Mouse (Mus musculus): ENCODE results near the gene Igf2bp3.
A peak's percentile ranks its signal among the peaks of the same experiment; 100 is the strongest.

Gene Igf2bp3

GRCm38 (mm10) chr6:49057053-49058021 lies 157.4 kb downstream of the Igf2bp3 start:
- peak; percentile 60 for DNase-seq

DNA sequence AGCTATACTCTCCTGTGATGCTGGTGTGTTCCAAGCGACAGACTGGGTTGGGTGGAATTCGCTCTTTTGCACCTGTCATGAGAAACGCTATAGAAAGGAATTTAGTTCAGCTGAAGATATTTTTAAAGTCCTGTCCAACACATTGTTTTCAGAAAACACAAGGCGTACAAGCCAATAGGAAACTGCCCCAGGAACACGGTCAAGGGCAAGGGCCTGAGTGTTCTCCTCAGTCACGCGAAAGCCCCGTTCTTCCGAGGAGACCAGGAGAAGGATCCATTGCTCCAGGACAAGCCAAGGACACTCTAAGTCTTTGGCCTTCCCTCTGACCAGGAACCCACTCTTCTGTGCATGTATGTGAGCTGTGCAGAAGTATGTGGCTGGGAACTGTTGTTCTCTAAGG lies 158.7 kb downstream of the Igf2bp3 start:
- DNase-seq = no peak

DNA sequence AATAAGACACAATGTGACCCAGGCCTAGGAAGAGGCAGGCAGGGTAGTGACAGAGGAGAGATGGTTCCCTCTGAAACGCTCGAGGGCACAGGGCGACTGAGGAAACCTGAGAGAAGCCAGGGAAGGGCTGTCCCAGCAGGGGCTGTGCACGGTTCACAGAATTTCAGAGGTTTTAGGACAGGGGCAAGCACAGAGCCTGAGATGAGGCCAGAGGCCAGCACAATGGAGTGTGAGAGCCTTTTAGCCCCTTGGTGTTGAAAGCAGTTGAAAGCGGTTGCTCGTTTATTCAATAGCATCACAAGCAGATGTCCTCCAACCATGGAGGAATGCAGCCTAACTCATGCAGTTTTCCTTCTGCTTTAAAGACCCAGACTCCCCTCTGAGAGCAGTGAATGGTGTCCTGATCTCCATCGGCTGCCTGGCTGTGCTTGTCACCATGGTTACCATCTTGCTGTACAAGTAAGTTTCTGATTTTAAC lies 159.5 kb downstream of the Igf2bp3 start:
- no peak for DNase-seq

DNA sequence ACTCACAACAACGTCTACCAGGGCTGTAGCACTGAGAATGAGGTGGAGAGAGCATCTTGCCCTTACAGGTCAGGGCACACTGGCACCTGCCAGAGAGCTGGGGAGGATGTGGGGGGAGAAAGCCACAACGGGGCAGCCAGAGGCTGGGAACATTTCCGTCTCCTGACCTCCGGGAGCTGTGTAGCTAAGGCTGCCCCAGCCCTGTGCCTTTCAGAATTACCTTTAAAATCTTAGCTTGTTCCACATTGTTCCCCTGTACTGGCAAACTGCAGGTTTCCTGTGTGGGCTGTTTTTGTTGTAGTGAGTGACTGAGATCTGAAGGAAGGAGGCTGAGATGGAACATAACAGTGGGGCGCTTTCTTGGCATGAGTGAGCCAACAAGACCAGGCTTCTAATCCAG lies 162.6 kb downstream of the Igf2bp3 start:
- DNase-seq = no peak

DNA sequence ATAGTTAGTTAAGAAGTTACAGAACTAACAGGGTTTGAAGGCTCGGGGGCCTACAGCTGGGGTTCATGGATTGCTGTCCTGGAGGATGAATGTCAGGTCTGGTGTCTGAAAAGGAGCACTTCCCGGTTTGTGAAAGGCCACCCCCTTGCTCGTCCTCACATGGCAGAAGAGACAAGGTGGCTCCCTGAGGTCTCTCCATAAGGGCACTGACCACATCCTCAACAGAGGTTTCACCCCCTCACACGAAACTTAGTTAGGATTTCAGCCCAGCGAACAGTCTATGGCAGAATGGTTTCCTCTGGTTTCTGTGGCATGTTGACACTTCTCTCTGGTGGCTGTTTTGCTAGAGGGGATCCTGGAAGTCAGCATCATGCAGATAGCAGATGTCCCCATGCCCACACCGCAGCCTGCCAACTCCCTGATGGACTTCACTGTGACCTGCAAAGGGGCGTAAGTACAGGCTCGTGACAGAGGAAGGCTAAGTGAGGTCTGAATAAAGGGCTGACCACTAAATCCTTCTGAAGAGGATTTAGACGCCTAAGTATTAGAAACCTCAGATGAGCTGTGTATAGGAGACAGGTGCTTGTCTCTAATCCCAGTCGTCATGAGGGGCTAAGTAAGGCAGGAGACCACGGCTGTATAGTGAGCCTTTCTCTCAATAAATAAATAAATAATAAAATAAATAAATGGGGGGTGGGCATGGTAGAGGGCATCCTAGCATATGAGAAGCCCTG lies 163.9 kb downstream of the Igf2bp3 start:
- no peak for DNase-seq

- DNase-seq = no peak
Measured at GRCm38 (mm10) chr6:49048395-49048794, 166.4 kb downstream of the Igf2bp3 start.

- no peak for DNase-seq
Measured at GRCm38 (mm10) chr6:49047848-49048247, 166.9 kb downstream of the Igf2bp3 start.

DNA sequence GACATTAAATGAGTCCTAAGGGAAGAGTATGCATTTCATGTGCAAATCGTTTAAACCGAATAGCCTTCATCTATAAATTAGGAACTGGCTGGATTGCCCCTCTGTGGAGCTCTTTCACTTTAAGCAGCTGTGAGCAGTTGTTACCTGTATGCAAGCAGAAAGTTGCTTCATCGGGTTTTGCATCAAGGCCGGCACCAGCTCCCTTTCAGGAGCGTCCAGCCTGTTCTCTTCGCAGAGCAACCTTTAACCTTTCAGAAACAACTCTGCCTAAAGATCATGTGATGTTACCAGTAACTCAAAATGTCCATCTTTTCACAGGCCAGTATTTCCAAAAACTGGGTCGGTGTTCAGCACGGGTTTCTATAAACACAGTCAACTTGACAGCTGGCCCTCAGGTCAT lies 167.8 kb downstream of the Igf2bp3 start:
- DNase-seq = no peak

GRCm38 (mm10) chr6:49046502-49046901 lies 168.3 kb downstream of the Igf2bp3 start:
- DNase-seq = no peak

DNA sequence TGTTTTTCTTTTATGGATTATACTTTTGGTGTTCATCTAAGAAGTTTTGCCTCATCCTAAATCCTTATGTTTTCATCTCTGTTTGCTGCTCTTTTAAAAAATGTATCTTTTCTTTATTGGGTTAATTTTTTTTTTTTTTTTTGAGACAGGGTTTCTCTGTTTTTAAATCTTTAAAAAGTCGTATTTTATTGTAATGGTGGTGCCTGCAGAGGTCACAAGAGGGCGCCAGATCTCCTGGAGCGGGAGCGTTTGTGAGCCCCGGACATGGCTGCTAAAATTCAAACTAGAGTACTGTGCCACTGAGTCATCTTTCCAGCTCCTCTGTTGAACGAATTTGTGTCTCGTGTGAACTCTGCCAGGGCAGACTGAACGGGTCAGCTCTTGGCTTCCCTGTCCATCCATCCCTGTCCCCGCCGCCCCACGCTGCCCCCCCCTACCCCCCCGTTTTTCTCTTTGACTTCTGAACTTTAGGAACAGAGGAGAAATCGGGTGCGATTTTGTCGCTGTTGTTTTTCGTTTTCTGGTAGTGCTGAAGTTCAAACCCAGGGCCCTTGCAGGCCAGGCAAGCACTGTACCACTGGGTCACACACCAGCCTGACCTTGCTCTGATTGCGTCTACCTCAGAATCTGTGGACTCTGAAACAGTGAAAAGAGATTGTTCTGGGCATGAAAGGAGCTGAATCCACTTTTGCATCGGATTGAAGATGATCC lies 175.1 kb downstream of the Igf2bp3 start:
- peak; percentile 54 for DNase-seq

DNA sequence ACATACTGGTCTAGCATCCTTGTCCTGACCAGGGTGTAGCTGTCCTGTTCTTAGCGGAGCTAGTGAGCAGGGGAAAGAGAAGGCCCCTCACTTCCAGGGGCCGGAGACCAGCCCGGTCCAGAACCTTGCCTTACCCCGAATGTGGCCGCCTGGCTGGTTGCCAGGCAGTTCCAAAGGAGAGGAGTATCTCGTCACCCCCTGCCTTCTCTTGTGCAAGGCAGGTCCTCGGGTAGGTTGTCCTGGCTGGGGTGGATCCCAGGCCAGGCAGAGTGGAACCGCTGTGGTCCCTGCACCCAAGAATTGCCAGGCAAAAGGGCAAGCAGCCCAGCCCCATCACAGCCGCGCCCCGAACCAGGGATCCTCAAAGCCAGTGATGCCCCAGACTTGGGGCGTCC lies 177.5 kb downstream of the Igf2bp3 start:
- no peak for DNase-seq

DNA sequence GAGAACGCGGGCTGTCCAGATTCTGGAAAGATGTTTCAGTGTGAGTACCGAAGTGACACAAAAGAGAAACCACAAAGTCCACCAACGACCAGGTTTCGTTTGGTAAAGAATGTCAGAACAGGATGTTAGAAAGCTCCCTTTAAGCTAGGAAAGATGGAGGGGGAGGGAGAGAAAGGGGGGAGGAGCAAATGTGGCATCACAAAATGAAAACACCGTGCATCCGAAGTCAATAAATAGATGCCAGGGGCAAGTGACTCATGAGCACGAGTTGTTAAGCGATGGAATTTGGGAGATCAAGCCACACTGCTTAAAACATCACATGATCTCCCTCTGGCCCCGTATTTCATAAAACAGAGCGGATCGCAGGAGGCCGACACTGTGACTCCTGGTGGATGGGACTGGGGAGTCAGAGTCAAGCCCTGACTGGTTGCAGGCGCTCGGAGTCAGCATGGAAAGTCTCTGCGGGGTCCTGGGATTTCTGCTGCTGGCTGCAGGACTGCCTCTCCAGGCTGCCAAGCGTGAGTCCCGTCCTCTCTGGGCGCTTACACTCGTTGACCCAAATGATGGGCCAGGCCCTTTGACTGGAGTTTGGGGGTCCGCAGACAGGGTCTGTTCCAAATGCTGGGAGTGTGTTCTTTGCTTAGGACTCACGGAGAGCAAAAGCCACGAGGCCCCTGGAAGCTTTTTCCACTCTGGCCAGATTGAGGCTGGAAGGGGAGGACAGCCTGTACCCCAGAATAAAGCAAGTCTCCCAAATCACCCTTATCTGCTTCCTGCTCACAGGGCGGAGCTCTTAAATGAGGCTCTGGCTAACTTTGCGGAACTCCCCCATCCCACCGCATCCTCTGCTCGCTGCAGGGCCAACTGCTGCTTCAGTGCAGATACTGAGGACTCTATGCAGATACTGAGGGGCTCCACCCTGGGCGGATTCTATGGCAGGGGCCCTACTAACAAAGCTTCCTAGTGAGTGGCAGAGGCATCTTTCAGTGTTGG lies 178.2 kb downstream of the Igf2bp3 start, which contains the start of gene Gpnmb:
Gene Gpnmb, plus strand, starts transcription at position 272 of the 993 bp plus-strand sequence.
- DNase-seq = no peak

Data from kidney, adult 18-20 months (tissue).